Mouse (Mus musculus) stomach, embryonic 14.5 days (tissue): ENCODE data around the gene Pklr. TPM values are rescaled to one million over a fixed set of nuclear protein-coding genes. Genes with fewer than 3 reads are reported as not detected.
"Not testable (repeated sequence)": the region's sequence is repeated elsewhere in the genome, so short reads cannot be mapped to it uniquely, and the experiment has no call there.

Experiments used
- ATAC-seq: fragments of 200-750 bp; cut with Nextera tagmentation; 2 replicates; pipeline ENCODE4 v1.8.0; 2017; ENCODE audit warnings: low read depth, moderate TSS enrichment; ENCODE audit not compliant: insufficient number of reproducible peaks, insufficient read depth, low FRiP score
- H3K27ac ChIP-seq: fragments of 300-500 bp; sonication (generic); 2 replicates; pipeline ENCODE4 v1.5.1; 2014; ENCODE audit warnings: mild to moderate bottlenecking, low read length, moderate library complexity, mixed read lengths
- H3K27me3 ChIP-seq: fragments of 300-500 bp; sonication (generic); 2 replicates; pipeline ENCODE4 v1.6.1; 2014; ENCODE audit warnings: low read length, control low read depth, mixed read lengths; ENCODE audit not compliant: control insufficient read depth, insufficient read depth
- H3K36me3 ChIP-seq: fragments of 300-500 bp; sonication (generic); 2 replicates; pipeline ENCODE4 v1.6.1; 2014; ENCODE audit warnings: mild to moderate bottlenecking, control low read depth, low read length, moderate library complexity, mixed read lengths; ENCODE audit not compliant: control insufficient read depth, insufficient read depth
- H3K4me1 ChIP-seq: fragments of 300-500 bp; sonication (generic); 2 replicates; pipeline ENCODE4 v1.6.1; 2014; ENCODE audit warnings: low read length, control low read depth, mixed read lengths; ENCODE audit not compliant: control insufficient read depth, insufficient read depth
- H3K4me2 ChIP-seq: fragments of 300-500 bp; sonication (generic); replicated peaks from 2 replicates; pipeline ENCODE4 v1.6.1; 2014; ENCODE audit warnings: low read depth, low read length, control low read depth
- H3K4me3 ChIP-seq: fragments of 300-500 bp; sonication (generic); 2 replicates; pipeline ENCODE4 v1.5.1; 2014; ENCODE audit warnings: low read depth, low read length, control low read depth
- H3K9ac ChIP-seq: fragments of 300-500 bp; sonication (generic); replicated peaks from 2 replicates; pipeline ENCODE4 v1.6.1; 2014; ENCODE audit warnings: low read depth, mild to moderate bottlenecking, control low read depth, low read length, moderate library complexity, mixed read lengths
- H3K9me3 ChIP-seq: fragments of 300-500 bp; sonication (generic); 2 replicates; pipeline ENCODE4 v1.6.1; 2016; ENCODE audit warnings: low read depth, low read length, control low read depth; ENCODE audit not compliant: control insufficient read depth
- WGBS: fragments of 180-500 bp; shearing (Covaris S2); extraction: QIAGEN DNeasy Blood & Tissue Kit; methylation state at CpG from one replicate; pipeline ENCODE4 v1.1.7; 2014; 5-methylcytosine and 5-hydroxymethylcytosine counted together
- polyA plus RNA-seq: library from polyadenylated mRNA; unstranded; fragments of >200 nt; fragmentation: Nextera tagmentation; extraction: Ambion mirVana; gene quantifications from 2 replicates; pipeline ENCODE4 v1.2.1, GENCODE M21; 2014

Pklr gene
- polyA plus RNA-seq, 1 experiment from 2014 or later = 3.3 TPM

- H3K4me1 ChIP-seq = no peaks in the 10 kb centered on the region
- no peak overlapping the region for H3K4me2 ChIP-seq
- no peaks in the 10 kb centered on the region for H3K9me3 ChIP-seq
- no peak overlapping the region for H3K4me3 ChIP-seq
- no peak for ATAC-seq
- H3K27me3 ChIP-seq = peaks cover 5% of the 10 kb centered on the region; the same call in 1 of the 2 replicates
- H3K27ac ChIP-seq = no peak overlapping the region
- H3K9ac ChIP-seq = no peak overlapping the region
- WGBS = 68% methylated on average over 14 of the region's 14 CpGs
- H3K36me3 ChIP-seq = no peaks in the 10 kb centered on the region
These were observed 12.6 kb downstream of the Pklr start for GRCm38 (mm10) chr3:89148567-89148966.

- Histone ChIP-seq H3K4me2 (no peak overlapping the region), H3K9ac (no peak overlapping the region), H3K4me3 (no peak overlapping the region), H3K36me3 (no peaks in the 10 kb centered on the region), H3K9me3 (no peaks in the 10 kb centered on the region), H3K4me1 (no peaks in the 10 kb centered on the region), H3K27me3 (peaks cover 5% of the 10 kb centered on the region; the same call in 1 of the 2 replicates), H3K27ac (no peak overlapping the region)
- ATAC-seq = no peak
- 44% methylated on average over 17 of the region's 17 CpGs for WGBS
These were observed 16.3 kb downstream of the Pklr start for GRCm38 (mm10) chr3:89152084-89152835.

- Histone ChIP-seq H3K4me1 (0 out of 2 replicates have a peak, but pooled peaks cover 8% of the 10 kb centered on the region), H3K9ac (no peak overlapping the region), H3K4me3 (no peak overlapping the region), H3K36me3 (no peaks in the 10 kb centered on the region), H3K27me3 (no peaks in the 10 kb centered on the region; the same call in 1 of the 2 replicates), H3K4me2 (no peak overlapping the region), H3K27ac (no peak overlapping the region), H3K9me3 (no peaks in the 10 kb centered on the region)
- WGBS = 89% methylated on average over 8 of the region's 8 CpGs
- ATAC-seq = no peak
These were observed 21.0 kb downstream of the Pklr start for GRCm38 (mm10) chr3:89156951-89157350.

GRCm38 (mm10) chr3:89158651-89159050, 22.7 kb downstream of the Pklr start:
- H3K9ac ChIP-seq = no peak overlapping the region
- H3K27ac ChIP-seq = no peak overlapping the region
- no peaks in the 10 kb centered on the region for H3K36me3 ChIP-seq
- H3K27me3 ChIP-seq = no peaks in the 10 kb centered on the region
- no peak for ATAC-seq
- H3K4me3 ChIP-seq = no peak overlapping the region
- 17% methylated on average over 7 of the region's 7 CpGs for WGBS
- no peak overlapping the region for H3K4me2 ChIP-seq
- no peaks in the 10 kb centered on the region for H3K9me3 ChIP-seq
- 0 out of 2 replicates have a peak, but pooled peaks cover 8% of the 10 kb centered on the region for H3K4me1 ChIP-seq

- Histone ChIP-seq H3K4me3 (peak overlapping the region; percentile 60), H3K9ac (no peak overlapping the region), H3K9me3 (no peaks in the 10 kb centered on the region), H3K36me3 (no peaks in the 10 kb centered on the region), H3K27ac (no peak overlapping the region), H3K27me3 (no peaks in the 10 kb centered on the region), H3K4me2 (peak overlapping the region; percentile 96), H3K4me1 (peaks cover 13% of the 10 kb centered on the region)
- WGBS = 0% methylated on average over 13 of the region's 13 CpGs
- peak; percentile 12; the same call in 1 of the 2 replicates for ATAC-seq
These were observed 23.3 kb downstream of the Pklr start for GRCm38 (mm10) chr3:89159211-89159610.

- peak; percentile 74 for ATAC-seq
- Histone ChIP-seq H3K27ac (no peak within 1 kb of the TSS), H3K4me2 (peak within 1 kb of the TSS; percentile 96), H3K4me1 (peaks cover 13% of the 10 kb centered on the region), H3K9me3 (no peaks in the 10 kb centered on the region), H3K4me3 (peak within 1 kb of the TSS; percentile 60), H3K9ac (peak within 1 kb of the TSS; percentile 36; the same call in 1 of the 2 replicates), H3K27me3 (no peaks in the 10 kb centered on the region), H3K36me3 (no peaks in the 10 kb centered on the region)
- under 1% methylated on average over 53 of the region's 66 CpGs for WGBS
These were observed 23.8 kb downstream of the Pklr start, which contains the start of gene Hcn3 for GRCm38 (mm10) chr3:89159616-89160344. TSS of gene Hcn3 (minus strand) at chr3:89160196.

- H3K36me3 ChIP-seq, H3K4me2 ChIP-seq, H3K4me3 ChIP-seq, H3K27ac ChIP-seq, ATAC-seq, H3K9ac ChIP-seq, H3K9me3 ChIP-seq, H3K27me3 ChIP-seq: not testable (repeated sequence)
- peaks cover 21% of the 10 kb centered on the region for H3K4me1 ChIP-seq
These were observed 25.3 kb downstream of the Pklr start for GRCm38 (mm10) chr3:89161207-89161606.

- Histone ChIP-seq H3K4me2 (no peak overlapping the region), H3K9me3 (no peaks in the 10 kb centered on the region), H3K9ac (no peak overlapping the region), H3K27ac (no peak overlapping the region), H3K36me3 (peaks cover 7% of the 10 kb centered on the region; the same call in 1 of the 2 replicates), H3K4me3 (no peak overlapping the region), H3K27me3 (no peaks in the 10 kb centered on the region), H3K4me1 (peaks cover 26% of the 10 kb centered on the region)
- WGBS = 85% methylated on average over 4 of the region's 4 CpGs
- no peak for ATAC-seq
These were observed 25.8 kb downstream of the Pklr start for GRCm38 (mm10) chr3:89161786-89162185.
